Mouse (Mus musculus) cerebellum, postnatal 36 days (tissue): ENCODE data around the gene Zcchc8.
A peak's percentile ranks its signal among the peaks of the same experiment; 100 is the strongest.
"Not testable (repeated sequence)": the region's sequence is repeated elsewhere in the genome, so short reads cannot be mapped to it uniquely, and the experiment has no call there.

Source experiments
- DNase-seq, 2 experiments: peaks; one replicate each; pipeline ENCODE4 v3.0.0; 2021 to 2022; ENCODE audit warnings: mixed read lengths in 2 of 2

Zcchc8 gene

GRCm38 (mm10) chr5:123720328-123721311 is at the start of gene Zcchc8:
Gene Zcchc8, minus strand, starts transcription at chr5:123721100.
- peak; percentile 91 to 97 for DNase-seq

GRCm38 (mm10) chr5:123766455-123766854 is 45.6 kb upstream of the Zcchc8 start:
- DNase-seq = not testable (repeated sequence)

GRCm38 (mm10) chr5:123765506-123765905 is 44.6 kb upstream of the Zcchc8 start:
- DNase-seq = no peak

- DNase-seq = peak; percentile 98 to 99
Measured at GRCm38 (mm10) chr5:123749065-123750064, 28.5 kb upstream of the Zcchc8 start, which contains the start of the genes Rsrc2 and Kntc1. Gene Rsrc2, minus strand, starts transcription at chr5:123749414. Gene Kntc1, plus strand, starts transcription at chr5:123749716.

- no peak for DNase-seq
Measured at GRCm38 (mm10) chr5:123748339-123749064, 27.6 kb upstream of the Zcchc8 start.

GRCm38 (mm10) chr5:123747604-123748003 is 26.7 kb upstream of the Zcchc8 start:
- DNase-seq = no peak

- no peak for DNase-seq
Measured at GRCm38 (mm10) chr5:123746253-123746652, 25.4 kb upstream of the Zcchc8 start.

GRCm38 (mm10) chr5:123744358-123744757 is 23.5 kb upstream of the Zcchc8 start:
- no peak for DNase-seq

- no peak for DNase-seq
Measured at GRCm38 (mm10) chr5:123730981-123731380, 10.1 kb upstream of the Zcchc8 start.

- not testable (repeated sequence) for DNase-seq
Measured at GRCm38 (mm10) chr5:123723816-123724215, 2.9 kb upstream of the Zcchc8 start.

GRCm38 (mm10) chr5:123714622-123715021 is 6.3 kb downstream of the Zcchc8 start:
- DNase-seq = no peak

GRCm38 (mm10) chr5:123713782-123714181 is 7.1 kb downstream of the Zcchc8 start:
- no peak for DNase-seq

GRCm38 (mm10) chr5:123709571-123709970 is 11.3 kb downstream of the Zcchc8 start:
- DNase-seq = no peak

- DNase-seq = no peak
Measured at GRCm38 (mm10) chr5:123708598-123708997, 12.3 kb downstream of the Zcchc8 start.

- peak; percentile 25 to 32 for DNase-seq
Measured at GRCm38 (mm10) chr5:123700625-123701024, 20.3 kb downstream of the Zcchc8 start.

- peak; percentile 83 to 90 for DNase-seq
Measured at GRCm38 (mm10) chr5:123699198-123699597, 21.7 kb downstream of the Zcchc8 start.

- no peak for DNase-seq
Measured at GRCm38 (mm10) chr5:123696961-123697360, 23.9 kb downstream of the Zcchc8 start.

- no peak for DNase-seq
Measured at GRCm38 (mm10) chr5:123696244-123696643, 24.7 kb downstream of the Zcchc8 start.

GRCm38 (mm10) chr5:123694468-123694867 is 26.4 kb downstream of the Zcchc8 start:
- no peak for DNase-seq

- peak; percentile 68 to 77 for DNase-seq
Measured at GRCm38 (mm10) chr5:123684221-123685144, 36.4 kb downstream of the Zcchc8 start, which contains the start of gene Clip1. Gene Clip1, minus strand, starts transcription at chr5:123684618.
